Mouse (Mus musculus): ENCODE results near the gene Entr1.

DNA sequence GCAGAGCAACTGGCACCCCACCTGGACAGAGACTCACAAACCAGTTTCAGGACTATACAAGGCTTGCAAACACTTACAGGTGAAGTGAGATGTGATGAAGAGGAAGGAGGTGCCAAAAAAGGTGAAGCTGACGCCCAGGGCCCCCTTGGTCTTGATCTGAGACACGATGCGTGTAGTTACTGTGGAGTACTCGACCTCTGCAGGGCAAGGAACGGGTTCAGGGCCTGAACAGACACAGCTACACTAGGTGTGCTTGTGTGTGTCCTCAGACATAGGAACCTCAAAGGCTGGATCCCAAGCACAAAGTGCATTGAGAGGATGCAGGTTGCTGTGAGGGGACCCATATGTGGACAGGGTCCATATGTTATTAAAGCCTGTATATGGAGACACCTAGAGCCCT is 11.2 kb upstream of the Entr1 start:
- TF ChIP-seq CTCF (IDR thresholded peaks at IDR 0.05; ENCODE audit: low read depth) = no peak
- TF ChIP-seq EP300 (optimal IDR thresholded peaks at IDR 0.05) = no peak

Data from stomach, postnatal 0 days (tissue).